Mouse (Mus musculus) limb, embryonic 10.5 days (tissue): ENCODE measurements around the gene Slc44a1. TPM values are rescaled to one million over a fixed set of nuclear protein-coding genes. Genes with fewer than 3 reads are reported as not detected.

Experiments
- DNase-seq: peaks from one replicate; pipeline ENCODE4 v3.0.0-alpha.2; 2017; ENCODE audit warnings: low spot score
- H3K27ac ChIP-seq: fragments of 300-500 bp; sonication (generic); 2 replicates; pipeline ENCODE4 v1.5.1; 2016; ENCODE audit warnings: mild to moderate bottlenecking
- H3K27me3 ChIP-seq: fragments of 300-500 bp; sonication (generic); 2 replicates; pipeline ENCODE4 v1.6.1; 2016; ENCODE audit warnings: low read depth, mild to moderate bottlenecking; ENCODE audit not compliant: poor library complexity, severe bottlenecking
- H3K36me3 ChIP-seq: fragments of 300-500 bp; sonication (generic); 2 replicates; pipeline ENCODE4 v1.6.1; 2016; ENCODE audit warnings: mild to moderate bottlenecking, moderate library complexity
- H3K4me1 ChIP-seq: fragments of 300-500 bp; sonication (generic); 2 replicates; pipeline ENCODE4 v1.6.1; 2016
- H3K4me3 ChIP-seq: fragments of 300-500 bp; sonication (generic); 2 replicates; pipeline ENCODE4 v1.5.1; 2016; ENCODE audit warnings: mild to moderate bottlenecking, moderate library complexity
- H3K9me3 ChIP-seq: fragments of 300-500 bp; sonication (generic); replicated peaks from 2 replicates; pipeline ENCODE4 v1.6.1; 2016; ENCODE audit warnings: mild to moderate bottlenecking
- WGBS: fragments of 180-500 bp; shearing (Covaris S2); methylation state at CpG from one replicate; pipeline ENCODE4 v1.1.7; 2016; 5-methylcytosine and 5-hydroxymethylcytosine counted together
- polyA plus RNA-seq: library from polyadenylated mRNA; unstranded; fragments of >200 nt; fragmentation: Nextera tagmentation; extraction: Ambion mirVana; gene quantifications from 2 replicates; pipeline ENCODE4 v1.2.1, GENCODE M21; 2016

The Slc44a1 gene
- polyA plus RNA-seq, 1 experiment from 2014 or later, result 18.3 TPM

- DNase-seq, result no peak
- no peaks in the 10 kb centered on the region for H3K9me3 ChIP-seq
- H3K27me3 ChIP-seq, result no peaks in the 10 kb centered on the region
- H3K36me3 ChIP-seq, result no peaks in the 10 kb centered on the region
- no peak overlapping the region for H3K4me3 ChIP-seq
- H3K27ac ChIP-seq, result no peak overlapping the region
- H3K4me1 ChIP-seq, result no peaks in the 10 kb centered on the region
- 89% methylated on average over 4 of the region's 4 CpGs for WGBS
Measured at GRCm38 (mm10) chr4:53590163-53590562, 149.9 kb downstream of the Slc44a1 start.

- no peaks in the 10 kb centered on the region for H3K36me3 ChIP-seq
- DNase-seq, result no peak
- no peaks in the 10 kb centered on the region for H3K4me1 ChIP-seq
- H3K27me3 ChIP-seq, result no peaks in the 10 kb centered on the region
- no peak overlapping the region for H3K27ac ChIP-seq
- H3K4me3 ChIP-seq, result no peak overlapping the region
- no peaks in the 10 kb centered on the region for H3K9me3 ChIP-seq
- 92% methylated on average over 7 of the region's 7 CpGs for WGBS
Measured at GRCm38 (mm10) chr4:53590691-53591447, 150.7 kb downstream of the Slc44a1 start.

GRCm38 (mm10) chr4:53591536-53591935, 151.3 kb downstream of the Slc44a1 start:
- Histone ChIP-seq H3K36me3 (no peaks in the 10 kb centered on the region), H3K9me3 (no peaks in the 10 kb centered on the region), H3K27me3 (no peaks in the 10 kb centered on the region), H3K4me3 (no peak overlapping the region), H3K4me1 (no peaks in the 10 kb centered on the region), H3K27ac (no peak overlapping the region)
- DNase-seq, result no peak
- 91% methylated on average over 11 of the region's 11 CpGs for WGBS

GRCm38 (mm10) chr4:53591941-53592340, 151.7 kb downstream of the Slc44a1 start:
- 88% methylated on average over 8 of the region's 8 CpGs for WGBS
- Histone ChIP-seq H3K9me3 (no peaks in the 10 kb centered on the region), H3K4me1 (no peaks in the 10 kb centered on the region), H3K4me3 (no peak overlapping the region), H3K27ac (no peak overlapping the region; the same call in 1 of the 2 replicates), H3K36me3 (no peaks in the 10 kb centered on the region), H3K27me3 (no peaks in the 10 kb centered on the region)
- DNase-seq, result no peak

GRCm38 (mm10) chr4:53592386-53592785, 152.2 kb downstream of the Slc44a1 start:
- Histone ChIP-seq H3K9me3 (no peaks in the 10 kb centered on the region), H3K27me3 (no peaks in the 10 kb centered on the region), H3K4me1 (no peaks in the 10 kb centered on the region), H3K36me3 (no peaks in the 10 kb centered on the region), H3K27ac (no peak overlapping the region; the same call in 1 of the 2 replicates), H3K4me3 (no peak overlapping the region)
- 73% methylated on average over 9 of the region's 9 CpGs for WGBS
- DNase-seq, result no peak

- Histone ChIP-seq H3K4me3 (no peak overlapping the region), H3K27me3 (no peaks in the 10 kb centered on the region), H3K36me3 (no peaks in the 10 kb centered on the region), H3K9me3 (no peaks in the 10 kb centered on the region), H3K4me1 (no peaks in the 10 kb centered on the region), H3K27ac (no peak overlapping the region)
- 45% methylated on average over 4 of the region's 4 CpGs for WGBS
- DNase-seq, result peak; percentile 46
Measured at GRCm38 (mm10) chr4:53594204-53594603, 154.0 kb downstream of the Slc44a1 start.

GRCm38 (mm10) chr4:53595246-53596062, 155.2 kb downstream of the Slc44a1 start:
- WGBS, result 79% methylated on average over 12 of the region's 12 CpGs
- DNase-seq, result no peak
- H3K4me1 ChIP-seq, result no peaks in the 10 kb centered on the region

GRCm38 (mm10) chr4:53596063-53596895, 156.1 kb downstream of the Slc44a1 start:
- 93% methylated on average over 15 of the region's 15 CpGs for WGBS
- Histone ChIP-seq H3K9me3 (no peaks in the 10 kb centered on the region), H3K4me1 (no peaks in the 10 kb centered on the region), H3K36me3 (no peaks in the 10 kb centered on the region), H3K27ac (no peak overlapping the region), H3K4me3 (no peak overlapping the region), H3K27me3 (no peaks in the 10 kb centered on the region)
- no peak for DNase-seq

More at GRCm38 (mm10) chr4:53595246-53596062, 155.2 kb downstream of the Slc44a1 start:
- H3K27me3 ChIP-seq, result no peaks in the 10 kb centered on the region
- no peak overlapping the region for H3K4me3 ChIP-seq
- H3K36me3 ChIP-seq, result no peaks in the 10 kb centered on the region
- H3K9me3 ChIP-seq, result no peaks in the 10 kb centered on the region
- H3K27ac ChIP-seq, result no peak overlapping the region

GRCm38 (mm10) chr4:53600462-53600861, 160.2 kb downstream of the Slc44a1 start:
- H3K4me3 ChIP-seq, result no peak overlapping the region
- 52% methylated on average over 6 of the region's 6 CpGs for WGBS
- H3K4me1 ChIP-seq, result no peaks in the 10 kb centered on the region
- no peaks in the 10 kb centered on the region for H3K27me3 ChIP-seq
- no peak overlapping the region for H3K27ac ChIP-seq
- H3K9me3 ChIP-seq, result no peaks in the 10 kb centered on the region
- H3K36me3 ChIP-seq, result no peaks in the 10 kb centered on the region
- DNase-seq, result no peak

GRCm38 (mm10) chr4:53614576-53615225, 174.5 kb downstream of the Slc44a1 start:
- no peak for DNase-seq
- Histone ChIP-seq H3K4me1 (no peaks in the 10 kb centered on the region), H3K36me3 (no peaks in the 10 kb centered on the region), H3K9me3 (no peaks in the 10 kb centered on the region), H3K4me3 (no peak overlapping the region), H3K27ac (no peak overlapping the region), H3K27me3 (no peaks in the 10 kb centered on the region)
- 89% methylated on average over 5 of the region's 5 CpGs for whole genome bisulfite sequencing

GRCm38 (mm10) chr4:53617968-53618367, 177.8 kb downstream of the Slc44a1 start:
- no peaks in the 10 kb centered on the region for H3K36me3 ChIP-seq
- no peak for DNase-seq
- no peaks in the 10 kb centered on the region for H3K27me3 ChIP-seq
- H3K9me3 ChIP-seq, result no peaks in the 10 kb centered on the region
- no peak overlapping the region for H3K4me3 ChIP-seq
- no peaks in the 10 kb centered on the region for H3K4me1 ChIP-seq
- WGBS, result 58% methylated on average over 3 of the region's 3 CpGs
- H3K27ac ChIP-seq, result no peak overlapping the region

GRCm38 (mm10) chr4:53620104-53620503, 179.9 kb downstream of the Slc44a1 start:
- H3K36me3 ChIP-seq, result no peaks in the 10 kb centered on the region
- DNase-seq, result no peak
- H3K9me3 ChIP-seq, result no peaks in the 10 kb centered on the region
- no peak overlapping the region for H3K27ac ChIP-seq
- H3K4me3 ChIP-seq, result no peak overlapping the region
- H3K4me1 ChIP-seq, result no peaks in the 10 kb centered on the region
- WGBS, result 87% methylated on average over 6 of the region's 6 CpGs
- no peaks in the 10 kb centered on the region for H3K27me3 ChIP-seq
